Mouse (Mus musculus) hindbrain, embryonic 13.5 days (tissue): ENCODE results near the gene Spesp1. TPM values are rescaled to one million over a fixed set of nuclear protein-coding genes. Genes with fewer than 3 reads are reported as not detected.

Experiments used
- ATAC-seq: fragments of 200-750 bp; cut with Nextera tagmentation; 2 replicates; pipeline ENCODE4 v1.8.0; 2017; ENCODE audit warnings: moderate TSS enrichment; ENCODE audit not compliant: low FRiP score
- H3K27ac ChIP-seq: fragments of 300-500 bp; sonication (generic); 2 replicates; pipeline ENCODE4 v1.5.1; 2015; ENCODE audit warnings: inconsistent platforms, mild to moderate bottlenecking, moderate library complexity
- H3K27me3 ChIP-seq: fragments of 300-500 bp; sonication (generic); 2 replicates; pipeline ENCODE4 v1.6.1; 2015; ENCODE audit warnings: mild to moderate bottlenecking, inconsistent platforms
- H3K36me3 ChIP-seq: fragments of 300-500 bp; sonication (generic); 2 replicates; pipeline ENCODE4 v1.6.1; 2015; ENCODE audit warnings: mild to moderate bottlenecking, inconsistent platforms
- H3K4me1 ChIP-seq: fragments of 300-500 bp; sonication (generic); replicated peaks from 2 replicates; pipeline ENCODE4 v1.6.1; 2015; ENCODE audit warnings: inconsistent platforms
- H3K4me2 ChIP-seq: fragments of 300-500 bp; sonication (generic); 2 replicates; pipeline ENCODE4 v1.6.1; 2015; ENCODE audit warnings: inconsistent platforms, mild to moderate bottlenecking, moderate library complexity
- H3K4me3 ChIP-seq: fragments of 300-500 bp; sonication (generic); 2 replicates; pipeline ENCODE4 v1.5.1; 2015; ENCODE audit warnings: mild to moderate bottlenecking, inconsistent platforms
- H3K9ac ChIP-seq: fragments of 300-500 bp; sonication (generic); 2 replicates; pipeline ENCODE4 v1.6.1; 2015; ENCODE audit warnings: mild to moderate bottlenecking, inconsistent platforms
- H3K9me3 ChIP-seq: fragments of 300-500 bp; sonication (generic); 2 replicates; pipeline ENCODE4 v1.6.1; 2016; ENCODE audit warnings: inconsistent platforms
- WGBS: fragments of 180-500 bp; shearing (Covaris S2); methylation state at CpG from one replicate; pipeline ENCODE4 v1.1.7; 2015; 5-methylcytosine and 5-hydroxymethylcytosine counted together
- polyA plus RNA-seq: library from polyadenylated mRNA; unstranded; fragments of >200 nt; fragmentation: Nextera tagmentation; extraction: Ambion mirVana; gene quantifications from 2 replicates; pipeline ENCODE4 v1.2.1, GENCODE M21; 2015

Spesp1 gene
- not detected in 2 replicates for polyA plus RNA-seq

GRCm38 (mm10) chr9:62281991-62282390 is at the start of gene Spesp1:
TSS of gene Spesp1 (minus strand) at chr9:62282208.
- no peak within 1 kb of the TSS for H3K4me3 ChIP-seq
- H3K36me3 ChIP-seq: no peaks in the 10 kb centered on the region
- H3K27me3 ChIP-seq: 0 out of 2 replicates have a peak, but pooled peaks cover 3% of the 10 kb centered on the region
- ATAC-seq: no peak
- H3K4me2 ChIP-seq: no peak within 1 kb of the TSS
- no peak within 1 kb of the TSS for H3K27ac ChIP-seq
- 79% methylated on average over 27 of the region's 27 CpGs for WGBS
- no peaks in the 10 kb centered on the region for H3K4me1 ChIP-seq
- no peaks in the 10 kb centered on the region for H3K9me3 ChIP-seq
- no peak within 1 kb of the TSS for H3K9ac ChIP-seq

GRCm38 (mm10) chr9:62325965-62326364 is 44.0 kb upstream of the Spesp1 start:
- H3K27me3 ChIP-seq: no peaks in the 10 kb centered on the region
- no peaks in the 10 kb centered on the region for H3K9me3 ChIP-seq
- WGBS: 77% methylated on average over 3 of the region's 3 CpGs
- H3K9ac ChIP-seq: no peak overlapping the region
- H3K4me3 ChIP-seq: no peak overlapping the region
- no peak overlapping the region for H3K27ac ChIP-seq
- H3K4me2 ChIP-seq: no peak overlapping the region
- no peaks in the 10 kb centered on the region for H3K36me3 ChIP-seq
- no peaks in the 10 kb centered on the region for H3K4me1 ChIP-seq
- no peak for ATAC-seq

GRCm38 (mm10) chr9:62323816-62324215 is 41.8 kb upstream of the Spesp1 start:
- Histone ChIP-seq H3K4me1 (no peaks in the 10 kb centered on the region), H3K27ac (no peak overlapping the region), H3K4me3 (no peak overlapping the region), H3K4me2 (no peak overlapping the region), H3K9ac (no peak overlapping the region), H3K36me3 (no peaks in the 10 kb centered on the region), H3K27me3 (no peaks in the 10 kb centered on the region), H3K9me3 (no peaks in the 10 kb centered on the region)
- WGBS: 79% methylated on average over 1 of the region's 1 CpGs
- ATAC-seq: no peak

DNA sequence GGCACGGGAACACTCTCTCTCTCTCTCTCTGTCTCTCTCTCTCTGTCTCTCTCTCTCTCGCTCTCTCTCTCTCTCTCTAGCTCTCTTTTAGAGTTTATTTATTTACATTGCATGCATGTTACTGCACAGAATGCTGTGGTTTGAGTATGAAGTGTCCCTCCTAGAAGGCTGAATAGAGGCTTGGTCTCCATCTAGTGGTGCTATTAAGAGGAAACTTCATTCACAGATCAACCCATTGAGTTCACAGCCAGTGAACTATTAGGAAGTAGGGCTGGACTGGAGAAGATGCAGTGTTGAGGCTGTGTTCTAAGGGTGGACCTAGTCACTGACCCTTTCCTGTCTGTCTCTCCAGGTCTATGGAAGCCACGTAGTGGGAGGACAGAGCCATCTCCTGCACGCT is 36.7 kb upstream of the Spesp1 start:
- ATAC-seq: no peak
- WGBS: 88% methylated on average over 4 of the region's 4 CpGs

DNA sequence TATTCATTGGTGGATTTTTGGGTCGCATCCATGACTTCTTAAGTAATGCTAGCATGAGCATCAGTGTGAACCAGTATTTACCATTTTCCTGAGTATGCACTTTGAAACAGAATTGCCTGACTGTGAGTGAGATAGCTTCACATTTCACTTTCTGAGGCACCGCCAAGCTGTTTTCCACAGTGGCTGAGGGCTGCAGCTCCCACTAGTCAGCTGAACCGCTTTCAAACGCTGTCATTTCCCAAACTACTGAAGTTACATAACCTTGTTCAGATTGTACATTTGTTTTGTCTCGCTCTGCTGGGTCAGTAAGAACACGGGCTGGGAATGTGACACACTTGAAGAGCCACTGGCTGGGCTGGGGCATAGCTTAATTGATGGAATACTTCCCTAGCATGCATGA is 33.5 kb upstream of the Spesp1 start:
- no peaks in the 10 kb centered on the region for H3K36me3 ChIP-seq
- no peak overlapping the region for H3K9ac ChIP-seq
- no peak overlapping the region for H3K27ac ChIP-seq
- no peak for ATAC-seq
- 88% methylated on average over 6 of the region's 6 CpGs for WGBS
- no peaks in the 10 kb centered on the region for H3K27me3 ChIP-seq
- no peak overlapping the region for H3K4me2 ChIP-seq
- no peaks in the 10 kb centered on the region for H3K9me3 ChIP-seq
- H3K4me3 ChIP-seq: no peak overlapping the region
- no peaks in the 10 kb centered on the region for H3K4me1 ChIP-seq

More for the DNA sequence above, 36.7 kb upstream of the Spesp1 start:
- H3K9ac ChIP-seq: no peak overlapping the region
- no peak overlapping the region for H3K4me2 ChIP-seq
- H3K36me3 ChIP-seq: no peaks in the 10 kb centered on the region
- H3K27me3 ChIP-seq: no peaks in the 10 kb centered on the region
- H3K4me3 ChIP-seq: no peak overlapping the region
- H3K9me3 ChIP-seq: no peaks in the 10 kb centered on the region
- no peak overlapping the region for H3K27ac ChIP-seq
- H3K4me1 ChIP-seq: no peaks in the 10 kb centered on the region

GRCm38 (mm10) chr9:62296891-62297290 is 14.9 kb upstream of the Spesp1 start:
- no peaks in the 10 kb centered on the region for H3K27me3 ChIP-seq
- H3K27ac ChIP-seq: no peak overlapping the region
- no peaks in the 10 kb centered on the region for H3K9me3 ChIP-seq
- ATAC-seq: no peak
- no peaks in the 10 kb centered on the region for H3K36me3 ChIP-seq
- H3K9ac ChIP-seq: no peak overlapping the region
- no peak overlapping the region for H3K4me3 ChIP-seq
- no peak overlapping the region for H3K4me2 ChIP-seq
- H3K4me1 ChIP-seq: no peaks in the 10 kb centered on the region; the same call in 1 of the 2 replicates
- 65% methylated on average over 1 of the region's 1 CpGs for WGBS

DNA sequence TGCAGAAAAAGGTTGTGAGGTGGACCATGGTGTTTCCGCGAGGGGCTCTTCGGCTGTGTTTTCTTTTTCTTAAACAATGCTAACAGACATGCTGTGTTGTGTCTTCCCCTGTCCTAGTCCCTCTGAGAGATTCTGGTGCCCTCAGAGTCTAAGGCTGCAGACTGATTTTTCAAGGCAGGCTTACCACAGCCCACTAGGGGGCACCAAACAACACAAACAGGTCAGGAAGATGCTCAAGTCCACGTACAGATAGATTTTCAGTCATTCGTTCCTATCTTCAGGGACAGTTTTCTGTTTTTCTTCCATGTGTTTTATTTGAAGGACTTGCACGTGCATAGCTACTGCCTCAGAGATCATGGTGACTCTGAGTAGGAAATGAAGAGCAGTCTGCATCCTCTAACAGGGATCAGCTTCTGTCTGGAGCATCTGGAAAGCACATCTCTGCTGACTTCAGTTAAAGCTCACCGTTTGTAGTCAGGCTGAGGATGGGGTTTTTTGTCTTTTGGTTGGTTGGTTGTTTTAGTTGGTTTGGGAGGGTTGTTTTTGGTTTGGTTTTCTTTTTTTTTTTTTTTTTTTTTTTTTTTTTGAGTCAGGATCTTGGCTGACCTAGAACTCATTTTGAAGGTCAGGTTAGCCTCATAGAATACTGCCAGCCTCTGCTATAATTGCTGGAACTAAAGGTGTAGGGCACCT is 13.1 kb upstream of the Spesp1 start:
- no peaks in the 10 kb centered on the region for H3K9me3 ChIP-seq
- no peak overlapping the region for H3K9ac ChIP-seq
- ATAC-seq: no peak
- H3K4me3 ChIP-seq: no peak overlapping the region
- H3K27ac ChIP-seq: no peak overlapping the region
- H3K4me1 ChIP-seq: no peaks in the 10 kb centered on the region; the same call in 1 of the 2 replicates
- no peaks in the 10 kb centered on the region for H3K27me3 ChIP-seq
- no peak overlapping the region for H3K4me2 ChIP-seq
- 26% methylated on average over 7 of the region's 7 CpGs for WGBS
- H3K36me3 ChIP-seq: no peaks in the 10 kb centered on the region

DNA sequence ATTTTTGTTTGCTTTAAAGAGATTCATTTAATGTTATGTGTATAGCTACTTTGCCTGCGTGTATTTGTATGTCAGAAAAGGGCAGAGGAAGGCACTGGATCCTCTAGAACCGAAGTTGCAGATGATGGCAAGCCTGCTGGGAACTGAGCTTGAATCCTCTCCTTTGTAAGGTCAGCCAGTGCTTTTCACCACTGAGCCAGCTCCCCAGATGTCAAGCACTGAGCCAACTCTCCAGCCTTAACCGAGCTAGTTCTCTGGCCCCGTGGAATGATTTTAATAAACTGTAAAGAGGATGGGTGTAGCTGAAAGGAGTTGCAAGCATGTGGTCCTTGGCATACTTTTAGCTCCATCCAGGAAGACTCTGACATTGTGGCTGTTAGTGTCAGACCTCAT is 5.6 kb upstream of the Spesp1 start:
- Histone ChIP-seq H3K27me3 (0 out of 2 replicates have a peak, but pooled peaks cover 7% of the 10 kb centered on the region), H3K9me3 (no peaks in the 10 kb centered on the region), H3K36me3 (no peaks in the 10 kb centered on the region), H3K4me1 (no peaks in the 10 kb centered on the region), H3K27ac (no peak overlapping the region), H3K9ac (no peak overlapping the region), H3K4me2 (no peak overlapping the region), H3K4me3 (no peak overlapping the region)
- no peak for ATAC-seq
- WGBS: 77% methylated on average over 4 of the region's 4 CpGs

- WGBS: 42% methylated on average over 4 of the region's 4 CpGs
These were observed 5.1 kb upstream of the Spesp1 start for GRCm38 (mm10) chr9:62286967-62287632.

DNA sequence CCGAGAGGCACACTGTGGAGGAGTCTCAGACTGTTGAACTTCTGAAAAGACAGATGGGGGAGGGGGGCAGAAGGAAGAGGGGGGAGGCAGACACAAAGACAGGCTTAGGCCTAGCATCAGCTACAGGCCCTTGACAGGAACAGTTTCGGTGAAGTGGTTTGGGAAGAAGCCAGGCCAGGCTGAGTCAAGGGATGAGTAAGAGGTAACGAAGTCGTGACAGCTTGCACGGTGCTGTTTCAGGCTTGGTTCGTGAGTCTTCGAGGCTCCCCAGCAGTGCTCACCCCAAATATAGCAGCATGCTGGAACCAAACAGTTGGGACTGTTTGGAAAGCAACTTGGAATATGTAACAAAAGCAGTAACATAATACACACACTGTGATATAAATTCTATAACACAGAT is 2.3 kb upstream of the Spesp1 start:
- WGBS: 80% methylated on average over 7 of the region's 7 CpGs

More at GRCm38 (mm10) chr9:62286967-62287632, 5.1 kb upstream of the Spesp1 start:
- no peak overlapping the region for H3K4me3 ChIP-seq
- no peak overlapping the region for H3K4me2 ChIP-seq
- no peaks in the 10 kb centered on the region for H3K4me1 ChIP-seq
- ATAC-seq: no peak
- 0 out of 2 replicates have a peak, but pooled peaks cover 7% of the 10 kb centered on the region for H3K27me3 ChIP-seq
- no peaks in the 10 kb centered on the region for H3K9me3 ChIP-seq
- no peaks in the 10 kb centered on the region for H3K36me3 ChIP-seq
- H3K27ac ChIP-seq: no peak overlapping the region
- no peak overlapping the region for H3K9ac ChIP-seq

DNA sequence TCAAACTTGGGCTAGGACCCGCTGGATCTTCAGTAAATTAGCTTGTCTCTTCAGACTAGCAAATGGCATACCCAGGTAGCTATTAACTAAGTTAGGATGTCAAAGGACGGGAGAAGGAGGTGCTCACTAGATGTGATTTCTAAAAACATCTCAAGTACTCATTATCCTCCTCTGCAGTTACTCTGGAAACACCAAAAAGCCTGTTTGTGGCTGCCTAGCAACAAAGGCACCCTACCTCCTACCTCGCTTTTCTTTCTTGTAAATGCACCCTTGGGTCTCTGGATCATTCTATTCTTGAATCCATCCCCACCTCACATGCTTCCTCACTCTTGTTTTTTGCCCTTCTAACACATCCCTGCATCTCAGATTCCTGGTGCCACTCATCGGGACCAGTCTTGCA is 5.1 kb downstream of the Spesp1 start:
- H3K4me1 ChIP-seq: no peaks in the 10 kb centered on the region
- no peak for ATAC-seq
- no peaks in the 10 kb centered on the region for H3K36me3 ChIP-seq
- no peak overlapping the region for H3K4me2 ChIP-seq
- H3K27ac ChIP-seq: no peak overlapping the region
- 61% methylated on average over 4 of the region's 4 CpGs for WGBS
- H3K4me3 ChIP-seq: no peak overlapping the region
- no peaks in the 10 kb centered on the region for H3K27me3 ChIP-seq
- H3K9ac ChIP-seq: no peak overlapping the region
- no peaks in the 10 kb centered on the region for H3K9me3 ChIP-seq

More for the DNA sequence above, 2.3 kb upstream of the Spesp1 start:
- Histone ChIP-seq H3K36me3 (no peaks in the 10 kb centered on the region), H3K9ac (no peak overlapping the region), H3K9me3 (no peaks in the 10 kb centered on the region), H3K27ac (no peak overlapping the region), H3K4me2 (no peak overlapping the region), H3K4me3 (no peak overlapping the region), H3K4me1 (no peaks in the 10 kb centered on the region), H3K27me3 (0 out of 2 replicates have a peak, but pooled peaks cover 7% of the 10 kb centered on the region)
- ATAC-seq: no peak

DNA sequence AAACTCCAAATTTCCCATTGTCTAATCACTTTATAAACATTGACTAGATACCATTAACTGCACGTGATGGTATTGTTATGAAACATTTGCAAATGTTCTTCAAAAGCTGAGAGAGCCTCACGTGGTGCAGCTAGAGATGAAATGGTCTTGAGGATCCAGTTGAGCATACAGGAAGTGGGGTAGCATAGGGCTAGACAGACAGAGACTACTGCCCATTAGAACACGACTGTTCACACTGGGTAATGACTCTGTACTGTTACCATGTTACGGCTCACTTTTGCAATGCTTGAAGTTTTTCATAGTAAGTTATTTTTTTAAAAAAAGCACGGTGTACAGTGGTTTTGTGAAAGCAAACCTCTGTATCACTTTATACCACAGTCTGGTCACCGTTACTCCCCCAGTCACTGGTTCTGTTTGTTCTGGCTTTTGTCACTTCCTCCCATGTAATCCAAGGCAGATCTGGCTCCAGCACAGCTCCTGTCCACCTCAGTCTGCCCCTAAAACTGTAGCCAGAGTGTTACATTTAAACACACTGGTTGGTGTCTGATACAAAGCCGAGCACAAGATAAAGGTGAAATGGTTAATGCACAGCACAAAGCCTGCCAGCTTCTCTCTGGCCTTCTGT is 11.1 kb downstream of the Spesp1 start:
- Histone ChIP-seq H3K4me1 (no peaks in the 10 kb centered on the region), H3K4me2 (no peak overlapping the region), H3K4me3 (no peak overlapping the region), H3K9ac (no peak overlapping the region), H3K27me3 (no peaks in the 10 kb centered on the region), H3K27ac (no peak overlapping the region), H3K36me3 (no peaks in the 10 kb centered on the region), H3K9me3 (no peaks in the 10 kb centered on the region)
- 77% methylated on average over 7 of the region's 7 CpGs for WGBS
- no peak for ATAC-seq
